Mouse (Mus musculus) intestine, embryonic 14.5 days (tissue): ENCODE data around the gene G3bp1. TPM values are rescaled to one million over a fixed set of nuclear protein-coding genes. Genes with fewer than 3 reads are reported as not detected.

Experiments used
- ATAC-seq: fragments of 200-750 bp; cut with Nextera tagmentation; replicated peaks from 2 replicates; pipeline ENCODE4 v1.8.0; 2017; ENCODE audit warnings: low read depth, moderate number of reproducible peaks, moderate TSS enrichment, moderate library complexity; ENCODE audit not compliant: low FRiP score, low TSS enrichment
- DNase-seq: peaks from one replicate; pipeline ENCODE4 v3.0.0-alpha.2; 2018; ENCODE audit warnings: low spot score
- H3K27ac ChIP-seq: fragments of 300-500 bp; sonication (generic); 2 replicates; pipeline ENCODE4 v1.5.1; 2014; ENCODE audit warnings: low read depth, mild to moderate bottlenecking, control low read depth
- H3K27me3 ChIP-seq: fragments of 300-500 bp; sonication (generic); replicated peaks from 2 replicates; pipeline ENCODE4 v1.6.1; 2014; ENCODE audit warnings: low read length, control low read depth; ENCODE audit not compliant: control insufficient read depth, insufficient read depth
- H3K36me3 ChIP-seq: fragments of 300-500 bp; sonication (generic); 2 replicates; pipeline ENCODE4 v1.6.1; 2014; ENCODE audit warnings: low read length, control low read depth; ENCODE audit not compliant: control insufficient read depth, insufficient read depth
- H3K4me1 ChIP-seq: fragments of 300-500 bp; sonication (generic); replicated peaks from 2 replicates; pipeline ENCODE4 v1.6.1; 2014; ENCODE audit warnings: low read length, control low read depth, mixed read lengths; ENCODE audit not compliant: control insufficient read depth, insufficient read depth
- H3K4me2 ChIP-seq: fragments of 300-500 bp; sonication (generic); 2 replicates; pipeline ENCODE4 v1.6.1; 2014; ENCODE audit warnings: low read length
- H3K4me3 ChIP-seq: fragments of 300-500 bp; sonication (generic); 2 replicates; pipeline ENCODE4 v1.5.1; 2014; ENCODE audit warnings: low read depth, low read length, control low read depth, mixed read lengths
- H3K9ac ChIP-seq: fragments of 300-500 bp; sonication (generic); 2 replicates; pipeline ENCODE4 v1.6.1; 2014; ENCODE audit warnings: mild to moderate bottlenecking, low read length
- H3K9me3 ChIP-seq: fragments of 300-500 bp; sonication (generic); 2 replicates; pipeline ENCODE4 v1.6.1; 2016; ENCODE audit warnings: low read length, control low read depth; ENCODE audit not compliant: control insufficient read depth
- WGBS: fragments of 180-500 bp; shearing (Covaris S2); extraction: QIAGEN DNeasy Blood & Tissue Kit; methylation state at CpG from one replicate; pipeline ENCODE4 v1.1.7; 2014; 5-methylcytosine and 5-hydroxymethylcytosine counted together
- polyA plus RNA-seq: library from polyadenylated mRNA; unstranded; fragments of >200 nt; fragmentation: Nextera tagmentation; extraction: Ambion mirVana; gene quantifications from 2 replicates; pipeline ENCODE4 v1.2.1, GENCODE M21; 2014

Gene G3bp1
- polyA plus RNA-seq, 1 experiment from 2014 or later, result 198 TPM

DNA sequence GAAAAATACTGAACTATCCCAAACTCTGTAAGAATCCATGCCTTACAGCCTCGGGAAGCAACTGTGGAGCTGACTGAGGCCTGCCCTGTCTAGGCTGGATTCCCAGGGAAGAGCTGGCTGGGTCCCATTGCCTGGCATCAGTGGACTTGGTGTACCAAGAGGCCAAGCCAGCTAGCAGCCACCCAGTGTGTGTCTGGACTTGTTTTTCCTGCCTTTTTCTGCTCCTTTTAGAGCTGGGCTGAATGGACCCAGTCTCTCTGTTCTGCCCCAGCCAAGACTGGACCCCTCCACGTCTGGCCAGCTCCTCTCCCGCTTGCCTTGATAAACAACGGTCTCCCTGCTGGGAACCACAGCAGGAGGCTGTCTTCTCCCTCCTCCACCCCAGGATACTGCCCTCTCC is 31.5 kb upstream of the G3bp1 start:
- DNase-seq (no peak), ATAC-seq (no peak)
- Histone ChIP-seq H3K4me1 (no peaks in the 10 kb centered on the region), H3K9me3 (no peaks in the 10 kb centered on the region), H3K4me3 (no peak overlapping the region), H3K27ac (no peak overlapping the region), H3K4me2 (no peak overlapping the region), H3K9ac (no peak overlapping the region), H3K36me3 (no peaks in the 10 kb centered on the region), H3K27me3 (no peaks in the 10 kb centered on the region)
- WGBS, result 35% methylated on average over 4 of the region's 4 CpGs

DNA sequence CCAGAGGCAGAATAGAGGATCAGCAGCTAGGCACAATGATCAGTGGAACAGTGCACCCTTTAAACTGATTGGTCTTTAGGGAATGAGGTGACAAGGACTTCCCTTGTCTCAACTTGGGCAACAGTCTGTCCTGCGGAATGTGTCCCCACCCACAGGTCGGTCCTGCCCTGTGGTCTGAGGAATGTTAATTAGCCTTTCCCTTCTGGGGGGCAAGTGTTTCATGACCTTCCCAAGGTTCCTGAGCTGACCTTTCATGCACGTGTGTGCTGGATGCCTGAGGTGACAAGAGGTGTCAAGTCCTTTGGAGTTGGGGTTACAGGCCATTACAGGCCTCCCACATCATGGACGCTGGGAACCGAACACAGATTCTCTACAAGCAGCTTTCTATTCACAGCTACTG is 29.8 kb upstream of the G3bp1 start:
- H3K36me3 ChIP-seq, result no peaks in the 10 kb centered on the region
- H3K27me3 ChIP-seq, result no peaks in the 10 kb centered on the region
- no peak overlapping the region for H3K4me3 ChIP-seq
- no peaks in the 10 kb centered on the region for H3K4me1 ChIP-seq
- DNase-seq (no peak), ATAC-seq (no peak)
- H3K27ac ChIP-seq, result no peak overlapping the region
- H3K9me3 ChIP-seq, result no peaks in the 10 kb centered on the region
- 59% methylated on average over 5 of the region's 5 CpGs for WGBS
- no peak overlapping the region for H3K9ac ChIP-seq
- H3K4me2 ChIP-seq, result no peak overlapping the region

DNA sequence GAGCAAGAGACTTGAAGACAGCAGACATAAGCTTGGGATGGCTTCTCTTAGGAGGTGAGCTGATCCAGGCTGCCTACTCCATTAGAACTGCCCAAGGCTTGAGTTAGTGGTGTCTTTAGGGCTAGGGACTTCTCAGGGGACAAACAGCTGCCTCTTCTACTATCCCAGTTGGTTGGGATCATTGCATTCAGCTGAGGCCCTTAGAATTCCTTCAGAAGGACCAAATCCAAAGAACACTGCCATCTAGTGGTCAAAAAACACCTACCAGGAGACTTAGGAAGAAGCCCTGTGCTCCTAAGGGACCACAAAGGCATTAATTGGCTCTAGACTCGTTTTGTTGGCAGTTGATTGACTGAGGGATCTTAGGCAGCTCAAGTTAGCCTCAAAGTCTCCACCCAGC is 24.7 kb upstream of the G3bp1 start:
- Histone ChIP-seq H3K4me2 (no peak overlapping the region), H3K27ac (no peak overlapping the region), H3K27me3 (no peaks in the 10 kb centered on the region), H3K9me3 (no peaks in the 10 kb centered on the region), H3K4me1 (no peaks in the 10 kb centered on the region), H3K4me3 (no peak overlapping the region), H3K36me3 (peaks cover 19% of the 10 kb centered on the region; the same call in 1 of the 2 replicates), H3K9ac (no peak overlapping the region)
- 4% methylated on average over 1 of the region's 1 CpGs for WGBS
- ATAC-seq, result no peak; the same call in 1 of the 2 replicates
- DNase-seq, result peak; percentile 74

DNA sequence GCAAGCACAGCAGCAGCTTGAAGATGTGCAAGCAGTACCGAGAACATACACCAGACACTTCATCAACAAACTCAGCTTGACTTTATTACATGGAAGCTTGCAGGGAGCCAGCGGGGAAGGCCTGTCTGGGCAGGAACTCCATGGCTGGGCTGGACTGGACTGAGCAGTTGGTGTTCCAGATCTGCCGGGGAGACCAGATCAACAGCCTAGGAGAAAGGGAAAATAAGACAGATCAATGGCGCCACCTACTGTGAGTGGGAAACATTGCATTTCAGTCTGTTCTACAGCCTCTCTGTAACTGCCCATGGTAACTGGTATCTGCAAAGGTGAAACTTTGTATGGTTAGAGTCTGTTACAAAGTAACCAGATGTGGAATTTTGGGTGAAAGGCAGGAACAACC is 22.9 kb upstream of the G3bp1 start:
- Histone ChIP-seq H3K36me3 (peaks cover 35% of the 10 kb centered on the region), H3K9me3 (no peaks in the 10 kb centered on the region), H3K4me3 (no peak overlapping the region), H3K4me1 (no peaks in the 10 kb centered on the region), H3K27ac (peak overlapping the region; percentile 24; the same call in 1 of the 2 replicates), H3K27me3 (no peaks in the 10 kb centered on the region), H3K9ac (no peak overlapping the region), H3K4me2 (no peak overlapping the region)
- 16% methylated on average over 4 of the region's 4 CpGs for WGBS
- ATAC-seq, result peak; percentile 85
- DNase-seq, result peak; percentile 89

DNA sequence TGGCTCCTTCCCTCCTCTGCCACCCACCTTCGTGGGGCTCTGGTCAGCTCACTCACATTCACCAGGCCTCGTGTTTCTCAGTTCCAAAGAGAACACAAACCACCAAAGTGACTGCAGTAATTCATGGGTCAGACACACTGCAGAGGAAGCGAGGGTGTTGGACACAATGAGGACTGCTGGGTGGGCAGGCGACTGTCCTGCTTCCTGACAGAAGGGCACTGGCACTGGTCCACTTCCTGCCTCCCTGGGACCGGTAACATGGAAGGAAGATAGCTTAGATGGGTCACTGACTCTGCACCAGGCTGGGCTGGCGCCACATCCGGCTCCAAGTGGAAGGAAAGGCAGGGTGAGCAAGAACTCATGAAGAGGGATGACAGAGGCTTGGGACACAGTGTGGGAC is 20.0 kb upstream of the G3bp1 start:
- H3K27me3 ChIP-seq, result no peaks in the 10 kb centered on the region
- DNase-seq (no peak), ATAC-seq (no peak)
- WGBS, result 75% methylated on average over 7 of the region's 7 CpGs
- no peak overlapping the region for H3K27ac ChIP-seq
- H3K9me3 ChIP-seq, result no peaks in the 10 kb centered on the region
- H3K9ac ChIP-seq, result no peak overlapping the region
- H3K4me1 ChIP-seq, result no peaks in the 10 kb centered on the region
- H3K36me3 ChIP-seq, result peaks cover 40% of the 10 kb centered on the region
- no peak overlapping the region for H3K4me2 ChIP-seq
- H3K4me3 ChIP-seq, result no peak overlapping the region

DNA sequence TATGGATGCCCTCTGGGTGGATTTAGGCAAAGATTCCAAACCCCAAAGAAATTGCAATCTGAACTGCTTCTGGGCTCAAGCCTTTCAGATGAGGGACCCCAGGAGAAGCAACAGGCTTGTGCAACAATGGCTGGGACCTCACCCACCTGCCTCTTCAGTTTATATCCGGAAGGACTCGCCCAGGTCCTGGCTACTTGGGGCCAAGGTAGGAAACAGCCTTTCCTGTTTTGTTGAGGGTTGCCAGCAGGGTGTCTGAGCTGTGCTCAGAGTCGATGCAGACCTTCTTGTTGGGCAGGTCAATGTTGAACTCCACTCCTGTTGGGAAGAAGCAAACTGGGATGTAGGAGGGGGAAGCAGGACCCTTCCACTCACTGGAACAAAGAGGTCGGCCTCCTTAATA is 19.2 kb upstream of the G3bp1 start:
- Histone ChIP-seq H3K36me3 (peaks cover 37% of the 10 kb centered on the region), H3K4me3 (no peak overlapping the region), H3K27ac (no peak overlapping the region)

DNA sequence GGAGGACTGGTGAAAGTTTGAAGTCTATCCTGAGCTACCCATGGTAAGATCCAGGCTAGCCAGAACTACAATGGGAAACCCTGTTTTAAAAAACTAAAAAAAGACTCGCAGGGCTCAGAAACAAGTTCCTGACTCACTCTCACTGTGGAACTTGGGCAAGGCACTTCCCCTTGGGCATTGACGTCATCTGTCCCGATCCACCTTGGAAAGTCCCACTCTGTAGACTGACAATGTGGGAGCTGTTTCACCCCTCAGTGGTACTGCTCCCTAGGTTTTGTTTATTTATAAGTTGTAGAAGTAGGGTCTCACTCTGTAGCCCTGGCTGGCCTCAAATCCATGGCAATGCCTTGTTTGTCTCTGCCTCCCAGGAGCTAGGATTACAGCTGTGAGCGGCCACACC is 15.8 kb upstream of the G3bp1 start:
- Histone ChIP-seq H3K4me1 (no peaks in the 10 kb centered on the region), H3K36me3 (peaks cover 38% of the 10 kb centered on the region), H3K27ac (no peak overlapping the region), H3K9me3 (no peaks in the 10 kb centered on the region), H3K27me3 (no peaks in the 10 kb centered on the region), H3K4me3 (no peak overlapping the region), H3K9ac (no peak overlapping the region), H3K4me2 (no peak overlapping the region)
- DNase-seq, result no peak
- ATAC-seq, result no peak
- 94% methylated on average over 4 of the region's 4 CpGs for WGBS

More for the DNA sequence above, 19.2 kb upstream of the G3bp1 start:
- Histone ChIP-seq H3K4me1 (no peaks in the 10 kb centered on the region), H3K4me2 (no peak overlapping the region), H3K27me3 (no peaks in the 10 kb centered on the region), H3K9ac (no peak overlapping the region), H3K9me3 (no peaks in the 10 kb centered on the region)
- ATAC-seq (no peak), DNase-seq (no peak)
- WGBS, result 83% methylated on average over 4 of the region's 4 CpGs

DNA sequence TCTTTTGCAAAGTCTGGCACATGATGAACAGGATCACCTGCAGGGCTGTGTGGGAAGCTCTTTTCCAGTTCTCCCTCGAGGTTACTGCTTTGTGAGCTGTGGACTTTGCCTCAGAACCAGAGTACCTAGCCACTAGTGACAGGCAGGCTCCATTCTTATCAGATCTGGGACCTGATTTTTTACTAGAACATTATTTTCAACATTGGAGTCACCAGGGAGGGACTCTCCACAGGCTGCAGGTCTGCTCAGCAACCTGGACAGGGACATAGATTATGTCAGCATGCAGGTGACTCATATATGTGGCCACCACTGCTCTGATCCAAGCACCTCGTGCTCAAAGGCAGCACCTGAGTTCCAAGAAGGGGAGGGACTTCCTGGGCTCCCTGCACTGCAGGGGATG is 14.3 kb upstream of the G3bp1 start:
- WGBS, result 58% methylated on average over 2 of the region's 2 CpGs
- no peaks in the 10 kb centered on the region for H3K9me3 ChIP-seq
- H3K27ac ChIP-seq, result no peak overlapping the region
- H3K4me1 ChIP-seq, result peaks cover 7% of the 10 kb centered on the region
- H3K9ac ChIP-seq, result no peak overlapping the region
- peaks cover 22% of the 10 kb centered on the region for H3K36me3 ChIP-seq
- no peak overlapping the region for H3K4me2 ChIP-seq
- no peak overlapping the region for H3K4me3 ChIP-seq
- ATAC-seq, result no peak
- no peaks in the 10 kb centered on the region for H3K27me3 ChIP-seq
- no peak for DNase-seq

DNA sequence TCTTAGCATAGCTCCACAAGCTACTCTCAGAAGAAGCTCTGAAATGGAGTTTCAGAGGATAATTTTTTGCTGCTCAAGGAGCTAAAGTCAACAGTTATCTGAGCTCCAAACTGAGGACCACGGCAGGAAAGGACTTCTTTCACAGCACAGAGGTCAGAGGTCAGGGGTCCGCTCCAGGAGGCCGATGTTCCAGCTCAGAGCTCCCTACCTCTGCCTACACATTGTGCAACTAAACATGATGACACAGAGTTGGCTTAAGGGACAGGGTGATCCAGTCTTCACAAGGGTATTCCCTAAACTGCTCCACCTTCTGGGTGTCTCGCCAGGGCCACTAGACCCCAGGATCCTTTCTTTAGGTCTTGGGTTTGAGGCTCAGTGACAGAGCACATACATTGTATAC is 11.0 kb upstream of the G3bp1 start:
- Histone ChIP-seq H3K27me3 (no peaks in the 10 kb centered on the region), H3K9me3 (no peaks in the 10 kb centered on the region), H3K27ac (no peak overlapping the region), H3K4me2 (no peak overlapping the region), H3K36me3 (0 out of 2 replicates have a peak, but pooled peaks cover 5% of the 10 kb centered on the region), H3K9ac (no peak overlapping the region), H3K4me3 (no peak overlapping the region), H3K4me1 (peaks cover 9% of the 10 kb centered on the region)
- 53% methylated on average over 4 of the region's 4 CpGs for WGBS
- no peak for ATAC-seq
- DNase-seq, result no peak
